Mouse (Mus musculus): Measurements from ENCODE around the gene Spib. TPM values are rescaled to one million over a fixed set of nuclear protein-coding genes. Genes with fewer than 3 reads are reported as not detected.

Spib gene
- polyA plus RNA-seq, 1 experiment from 2014 or later: not detected

GRCm38 (mm10) chr7:44534242-44534641, 2.4 kb upstream of the Spib start:
- H3K4me3 ChIP-seq: no peak overlapping the region
- H3K27me3 ChIP-seq: peaks cover 5% of the 10 kb centered on the region; the same call in 1 of the 2 replicates
- H3K4me2 ChIP-seq (replicated peaks): no peak overlapping the region
- ATAC-seq (ENCODE audit: insufficient number of reproducible peaks, insufficient read depth, low FRiP score, low TSS enrichment): no peak
- H3K36me3 ChIP-seq: peaks cover 70% of the 10 kb centered on the region
- 82% methylated on average over 13 of the region's 13 CpGs for WGBS
- H3K4me1 ChIP-seq: no peaks in the 10 kb centered on the region
- H3K27ac ChIP-seq: no peak overlapping the region
- no peak overlapping the region for H3K9ac ChIP-seq
- no peaks in the 10 kb centered on the region for H3K9me3 ChIP-seq

DNA sequence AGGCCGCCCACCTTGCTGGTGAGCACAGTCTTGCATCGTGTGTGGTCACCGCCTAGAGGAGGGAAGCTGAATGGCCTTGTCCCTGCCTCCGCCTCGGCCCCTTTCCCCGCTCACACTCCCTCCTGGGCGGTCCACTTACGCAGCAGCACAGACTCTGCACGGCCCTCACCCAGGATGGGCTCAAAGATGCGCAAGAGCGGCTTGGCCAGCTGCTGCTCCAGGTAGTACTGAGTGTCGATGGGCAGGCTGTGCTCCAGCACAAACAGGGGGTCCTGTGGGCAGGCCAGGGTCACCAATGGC, 1.8 kb upstream of the Spib start:
- no peak overlapping the region for H3K9ac ChIP-seq
- no peaks in the 10 kb centered on the region for H3K4me1 ChIP-seq
- no peak for ATAC-seq (ENCODE audit: insufficient number of reproducible peaks, insufficient read depth, low FRiP score, low TSS enrichment)
- H3K27ac ChIP-seq: no peak overlapping the region
- H3K4me2 ChIP-seq (replicated peaks): no peak overlapping the region
- H3K4me3 ChIP-seq: no peak overlapping the region
- no peaks in the 10 kb centered on the region for H3K9me3 ChIP-seq
- peaks cover 9% of the 10 kb centered on the region for H3K27me3 ChIP-seq
- 78% methylated on average over 12 of the region's 12 CpGs for WGBS
- peaks cover 65% of the 10 kb centered on the region for H3K36me3 ChIP-seq

GRCm38 (mm10) chr7:44532918-44533745, 1.3 kb upstream of the Spib start:
- ATAC-seq (ENCODE audit: insufficient number of reproducible peaks, insufficient read depth, low FRiP score, low TSS enrichment): no peak
- Histone ChIP-seq H3K27me3 (peaks cover 14% of the 10 kb centered on the region), H3K4me3 (no peak overlapping the region), H3K36me3 (peaks cover 59% of the 10 kb centered on the region), H3K9me3 (no peaks in the 10 kb centered on the region), H3K27ac (no peak overlapping the region), H3K9ac (0 out of 2 replicates have a peak overlapping the region, but pooled peaks have one; percentile 24), H3K4me2 (replicated peaks) (no peak overlapping the region), H3K4me1 (no peaks in the 10 kb centered on the region)
- WGBS: 83% methylated on average over 29 of the region's 29 CpGs

DNA sequence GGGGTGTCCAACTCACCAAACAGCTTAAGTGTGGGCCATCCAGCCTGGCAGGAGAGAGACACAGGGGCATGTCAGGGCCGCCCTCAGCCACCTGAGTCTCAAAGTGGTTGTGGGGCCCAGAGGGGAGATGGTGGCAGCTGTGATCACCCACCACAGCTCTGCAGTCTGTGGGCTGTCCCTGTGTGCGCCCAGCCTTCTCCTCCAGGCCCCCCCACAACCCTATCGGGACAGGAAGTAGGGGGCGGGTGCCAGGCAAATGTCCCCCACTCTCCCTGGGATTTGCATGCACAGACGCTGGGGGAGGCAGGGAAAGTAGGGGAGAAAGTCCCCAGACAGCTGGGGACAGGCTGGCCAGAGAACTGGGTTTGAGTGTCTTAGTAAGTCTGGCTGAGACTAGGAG, 664 bp downstream of the Spib start:
- H3K4me3 ChIP-seq: no peak overlapping the region
- no peak overlapping the region for H3K9ac ChIP-seq
- peaks cover 31% of the 10 kb centered on the region for H3K27me3 ChIP-seq
- no peak overlapping the region for H3K27ac ChIP-seq
- H3K9me3 ChIP-seq: no peaks in the 10 kb centered on the region
- peaks cover 40% of the 10 kb centered on the region for H3K36me3 ChIP-seq
- no peak for ATAC-seq (ENCODE audit: insufficient number of reproducible peaks, insufficient read depth, low FRiP score, low TSS enrichment)
- H3K4me1 ChIP-seq: 0 out of 2 replicates have a peak, but pooled peaks cover 5% of the 10 kb centered on the region
- H3K4me2 ChIP-seq (replicated peaks): no peak overlapping the region
- WGBS: 59% methylated on average over 5 of the region's 5 CpGs

GRCm38 (mm10) chr7:44530507-44530906, 1.4 kb downstream of the Spib start:
- peaks cover 37% of the 10 kb centered on the region for H3K27me3 ChIP-seq
- no peak overlapping the region for H3K4me2 ChIP-seq (replicated peaks)
- peaks cover 33% of the 10 kb centered on the region for H3K36me3 ChIP-seq
- WGBS: 80% methylated on average over 3 of the region's 3 CpGs
- no peak overlapping the region for H3K9ac ChIP-seq
- no peak for ATAC-seq (ENCODE audit: insufficient number of reproducible peaks, insufficient read depth, low FRiP score, low TSS enrichment)
- 0 out of 2 replicates have a peak, but pooled peaks cover 5% of the 10 kb centered on the region for H3K4me1 ChIP-seq
- H3K4me3 ChIP-seq: no peak overlapping the region
- no peaks in the 10 kb centered on the region for H3K9me3 ChIP-seq
- H3K27ac ChIP-seq: no peak overlapping the region

GRCm38 (mm10) chr7:44529518-44529917, 2.4 kb downstream of the Spib start:
- no peak for ATAC-seq (ENCODE audit: insufficient number of reproducible peaks, insufficient read depth, low FRiP score, low TSS enrichment)
- Histone ChIP-seq H3K36me3 (peaks cover 23% of the 10 kb centered on the region), H3K4me1 (peaks cover 8% of the 10 kb centered on the region; the same call in 1 of the 2 replicates), H3K9me3 (no peaks in the 10 kb centered on the region), H3K27me3 (peaks cover 47% of the 10 kb centered on the region), H3K4me2 (replicated peaks) (no peak overlapping the region), H3K27ac (no peak overlapping the region), H3K4me3 (no peak overlapping the region), H3K9ac (no peak overlapping the region)
- WGBS: 48% methylated on average over 5 of the region's 5 CpGs

DNA sequence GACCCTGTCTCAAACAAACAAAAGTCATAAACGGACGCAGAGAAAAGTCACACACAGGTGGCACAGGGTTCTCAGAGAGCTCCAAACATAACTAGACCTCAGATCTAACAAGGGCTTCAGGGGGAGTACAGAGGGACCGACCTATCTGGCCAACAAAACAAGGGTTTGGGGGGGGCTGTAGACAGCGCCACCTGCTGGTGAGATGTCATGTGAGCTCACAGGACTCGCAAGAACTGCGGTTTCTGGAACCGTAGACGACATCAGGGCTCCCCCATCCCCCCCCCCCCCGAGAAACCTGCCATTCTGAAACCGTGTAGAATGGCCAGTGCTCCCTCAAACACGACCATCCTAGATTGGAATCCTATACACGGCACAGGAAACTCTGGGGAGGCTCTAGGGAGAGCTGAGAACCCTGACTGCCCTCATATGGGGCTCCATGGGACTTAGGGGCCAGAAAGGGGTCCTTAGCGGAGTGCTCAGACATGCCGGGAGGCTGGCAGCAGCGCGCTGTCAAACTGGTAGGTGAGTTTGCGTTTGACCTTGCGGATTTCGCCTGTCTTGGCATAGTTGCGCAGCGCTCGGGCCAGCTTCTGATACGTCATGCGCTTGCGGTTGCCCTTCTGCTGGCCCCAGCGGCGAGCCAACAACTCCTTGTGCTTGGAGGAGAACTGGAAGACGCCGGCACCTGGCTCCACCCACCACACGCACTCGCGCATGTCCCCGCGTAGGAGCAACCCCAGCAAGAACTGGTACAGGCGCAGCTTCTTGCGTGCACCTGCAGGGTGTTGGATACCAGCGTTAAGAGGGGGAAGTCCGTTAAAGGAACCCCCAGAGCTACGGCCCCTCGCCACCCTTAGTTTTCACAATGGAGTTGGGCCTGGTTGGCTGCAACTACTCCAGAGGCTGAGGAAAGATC, 4.1 kb downstream of the Spib start:
- Histone ChIP-seq H3K4me1 (peaks cover 8% of the 10 kb centered on the region; the same call in 1 of the 2 replicates), H3K4me3 (peak overlapping the region; percentile 35), H3K9ac (peak overlapping the region; percentile 41), H3K27ac (no peak overlapping the region), H3K9me3 (no peaks in the 10 kb centered on the region), H3K4me2 (replicated peaks) (peak overlapping the region; percentile 72), H3K36me3 (peaks cover 6% of the 10 kb centered on the region), H3K27me3 (peaks cover 65% of the 10 kb centered on the region)
- WGBS: 6% methylated on average over 40 of the region's 40 CpGs
- no peak for ATAC-seq (ENCODE audit: insufficient number of reproducible peaks, insufficient read depth, low FRiP score, low TSS enrichment)

DNA sequence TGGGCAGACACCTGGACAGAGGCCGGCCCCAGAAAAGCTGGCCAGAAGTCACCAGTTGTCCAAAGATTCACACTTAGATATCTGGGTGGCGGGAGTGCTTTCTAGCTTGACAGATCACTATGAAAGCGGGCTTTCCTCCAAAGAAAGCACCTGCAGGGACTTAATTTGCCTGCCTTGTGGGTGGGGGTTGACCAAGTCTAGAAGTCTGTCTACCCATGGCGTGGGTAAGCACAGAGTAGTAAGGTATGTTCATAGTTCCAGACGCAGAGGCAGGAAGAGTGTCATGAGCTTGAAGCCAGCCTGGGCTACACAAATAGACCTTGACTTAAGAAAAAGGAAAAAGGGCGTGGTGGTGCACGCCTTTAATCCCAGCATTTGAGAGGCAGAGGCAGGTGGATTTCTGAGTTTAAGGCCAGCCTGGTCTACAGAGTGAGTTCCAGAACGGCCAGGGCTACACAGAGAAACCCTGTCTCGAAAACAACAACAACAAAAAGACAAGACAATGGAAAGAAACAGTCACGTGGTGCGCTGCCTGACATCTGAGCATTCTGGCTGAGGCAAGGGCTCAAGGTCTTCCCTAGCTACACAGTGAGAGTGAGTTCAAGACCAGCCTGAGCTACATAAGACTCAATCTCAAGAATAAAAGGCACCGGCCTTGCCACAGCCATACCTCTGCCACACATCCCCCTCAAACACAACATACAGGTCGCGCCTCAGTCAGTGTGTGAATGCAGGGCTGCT, 5.3 kb downstream of the Spib start:
- no peaks in the 10 kb centered on the region for H3K36me3 ChIP-seq
- peaks cover 76% of the 10 kb centered on the region for H3K27me3 ChIP-seq
- peaks cover 8% of the 10 kb centered on the region; the same call in 1 of the 2 replicates for H3K4me1 ChIP-seq
- WGBS: 86% methylated on average over 14 of the region's 14 CpGs
- ATAC-seq (ENCODE audit: insufficient number of reproducible peaks, insufficient read depth, low FRiP score, low TSS enrichment): no peak
- no peaks in the 10 kb centered on the region for H3K9me3 ChIP-seq
- H3K4me3 ChIP-seq: no peak overlapping the region
- H3K9ac ChIP-seq: no peak overlapping the region
- H3K4me2 ChIP-seq (replicated peaks): no peak overlapping the region
- H3K27ac ChIP-seq: no peak overlapping the region

DNA sequence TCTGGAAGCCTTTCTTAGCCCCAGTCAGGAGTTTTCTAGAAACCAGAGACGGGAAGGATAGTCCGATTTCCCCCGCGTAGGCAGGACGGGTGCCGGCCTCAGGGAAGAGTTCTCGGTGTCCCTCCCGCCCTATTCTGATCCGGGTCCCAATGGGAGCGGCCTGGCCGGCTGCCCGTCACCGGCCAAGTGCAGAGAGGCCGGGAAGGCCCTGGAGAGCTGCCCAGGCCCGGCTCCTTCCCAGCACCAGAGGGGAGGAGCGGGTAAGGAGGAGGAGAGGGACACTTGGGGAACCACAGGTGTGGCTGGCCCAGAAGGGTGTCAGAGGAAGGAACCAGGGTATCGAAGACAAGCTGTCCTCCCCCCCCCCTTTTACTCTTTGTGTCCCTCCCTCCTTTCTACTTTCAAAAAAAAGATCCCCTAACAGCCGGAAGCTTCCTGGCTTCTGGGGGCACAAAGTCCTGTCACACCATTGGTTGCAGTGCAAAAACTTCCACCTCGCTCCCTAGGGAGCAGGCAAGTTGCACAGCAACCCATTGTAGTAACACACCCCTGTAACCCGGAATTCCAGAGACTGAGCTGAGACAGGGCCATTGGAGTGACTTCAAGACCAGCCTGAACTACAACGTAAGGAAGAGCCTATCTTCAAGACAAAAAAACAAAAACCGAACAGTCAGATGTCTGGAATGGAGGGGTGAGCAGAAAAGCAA, 6.6 kb downstream of the Spib start:
- H3K9me3 ChIP-seq: no peaks in the 10 kb centered on the region
- ATAC-seq (ENCODE audit: insufficient number of reproducible peaks, insufficient read depth, low FRiP score, low TSS enrichment): no peak
- no peak overlapping the region for H3K27ac ChIP-seq
- 9% methylated on average over 22 of the region's 22 CpGs for WGBS
- peaks cover 87% of the 10 kb centered on the region for H3K27me3 ChIP-seq
- peak overlapping the region; percentile 40 for H3K9ac ChIP-seq
- H3K36me3 ChIP-seq: no peaks in the 10 kb centered on the region
- H3K4me3 ChIP-seq: no peak overlapping the region
- peaks cover 8% of the 10 kb centered on the region; the same call in 1 of the 2 replicates for H3K4me1 ChIP-seq
- H3K4me2 ChIP-seq (replicated peaks): peak overlapping the region; percentile 21; the same call in 1 of the 2 replicates

DNA sequence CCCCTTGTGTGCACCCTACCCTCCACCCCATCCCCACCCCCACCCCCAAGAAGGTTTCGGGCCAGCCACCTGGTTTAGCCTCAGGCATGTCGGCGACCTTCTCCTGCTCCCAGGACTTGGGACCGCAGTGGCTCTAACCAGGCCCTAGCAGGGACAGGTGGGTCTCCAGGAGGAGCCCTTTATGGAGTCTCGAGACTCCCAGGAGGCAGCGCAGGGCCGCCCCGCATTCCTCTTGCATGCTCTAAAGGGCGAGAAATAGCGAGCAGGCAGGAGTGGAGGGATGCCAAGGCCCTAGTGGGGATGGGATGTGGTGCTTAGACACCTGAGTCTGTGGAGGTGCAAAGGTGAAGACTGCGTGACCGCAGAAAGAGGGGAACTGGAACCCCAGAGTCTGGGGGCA, 7.4 kb downstream of the Spib start, which contains the start of gene Mybpc2:
Mybpc2 (minus strand) TSS at position 155 of the 400 bp plus-strand sequence.
- 25% methylated on average over 12 of the region's 12 CpGs for WGBS
- Histone ChIP-seq H3K9me3 (no peaks in the 10 kb centered on the region), H3K4me1 (peaks cover 8% of the 10 kb centered on the region; the same call in 1 of the 2 replicates), H3K9ac (peak within 1 kb of the TSS; percentile 40), H3K4me3 (no peak within 1 kb of the TSS), H3K27ac (no peak within 1 kb of the TSS), H3K4me2 (replicated peaks) (peak within 1 kb of the TSS; percentile 21; the same call in 1 of the 2 replicates), H3K36me3 (no peaks in the 10 kb centered on the region), H3K27me3 (peaks cover 85% of the 10 kb centered on the region)
- no peak for ATAC-seq (ENCODE audit: insufficient number of reproducible peaks, insufficient read depth, low FRiP score, low TSS enrichment)

DNA sequence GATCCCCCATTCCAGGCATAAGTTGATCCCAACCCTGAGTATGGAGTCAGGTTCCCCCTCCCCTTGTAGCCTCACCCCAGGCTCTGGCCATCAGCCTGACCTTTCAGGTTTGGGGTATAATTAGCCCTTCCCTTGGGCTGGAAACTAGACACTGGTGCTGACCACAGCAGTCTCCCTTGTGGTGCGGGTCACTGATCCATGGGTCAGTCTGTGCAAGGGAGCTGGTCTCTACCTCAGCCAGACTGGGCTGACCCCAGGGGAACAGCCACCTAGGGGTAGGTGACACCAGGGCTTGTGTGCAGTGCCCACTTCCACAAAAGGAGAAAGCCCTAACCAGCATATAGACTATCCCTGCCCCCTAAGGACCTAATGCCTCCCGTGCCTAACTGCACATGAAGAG, 8.8 kb downstream of the Spib start:
- Histone ChIP-seq H3K36me3 (no peaks in the 10 kb centered on the region), H3K4me1 (peaks cover 8% of the 10 kb centered on the region; the same call in 1 of the 2 replicates), H3K4me3 (no peak overlapping the region), H3K9me3 (no peaks in the 10 kb centered on the region), H3K9ac (no peak overlapping the region), H3K27ac (no peak overlapping the region), H3K27me3 (peaks cover 72% of the 10 kb centered on the region), H3K4me2 (replicated peaks) (no peak overlapping the region)
- 64% methylated on average over 2 of the region's 2 CpGs for WGBS
- ATAC-seq (ENCODE audit: insufficient number of reproducible peaks, insufficient read depth, low FRiP score, low TSS enrichment): no peak
